Mouse (Mus musculus): ENCODE results near the gene Gm16440. TPM values are rescaled to one million over a fixed set of nuclear protein-coding genes. Genes with fewer than 3 reads are reported as not detected.
"Not testable (repeated sequence)": the region's sequence is repeated elsewhere in the genome, so short reads cannot be mapped to it uniquely, and the experiment has no call there.

Gene Gm16440
- not detected for total RNA-seq (2021)

GRCm38 (mm10) chr14:6390219-6390618 lies at the start of gene Gm16440:
TSS of gene Gm16440 (minus strand) at chr14:6390319.
- DNase-seq: not testable (repeated sequence)

GRCm38 (mm10) chr14:6426766-6427165 lies 36.6 kb upstream of the Gm16440 start:
- peak; percentile 53 for DNase-seq

GRCm38 (mm10) chr14:6426353-6426752 lies 36.2 kb upstream of the Gm16440 start:
- not testable (repeated sequence) for DNase-seq

- not testable (repeated sequence) for DNase-seq
Measured at GRCm38 (mm10) chr14:6412382-6412781, 22.3 kb upstream of the Gm16440 start, which contains the start of gene Gm3591. TSS of gene Gm3591 (minus strand) at chr14:6412482.

- DNase-seq: not testable (repeated sequence)
Measured at GRCm38 (mm10) chr14:6343578-6343977, 46.5 kb downstream of the Gm16440 start, which contains the start of gene Gm3618. TSS of gene Gm3618 (minus strand) at chr14:6343678.

Other genes starting within 250 kb of the Gm16440 start
- 1 to 10 TPM in 1 of 2 experiments, under 1 TPM in 1; 0.74 to 1.7 TPM for gene Gm21560, start 171.0 kb downstream of the Gm16440 start, total RNA-seq (2021)
- gene Gm3411, start 103.1 kb downstream of the Gm16440 start, total RNA-seq (2021): 1 to 10 TPM in 1 of 2 experiments, under 1 TPM in 1; 0.86 to 1.8 TPM
- gene Gm21103, start 85.5 kb downstream of the Gm16440 start, total RNA-seq (2021): not detected
- gene Gm3618, start 46.6 kb downstream of the Gm16440 start, total RNA-seq (2021): not detected
- under 1 TPM; 0.69 to 0.74 TPM for gene Gm3591, start 22.2 kb upstream of the Gm16440 start, total RNA-seq (2021)
- not detected for gene Gm3594, start 54.3 kb upstream of the Gm16440 start, total RNA-seq (2021)
- gene Gm8356, start 147.0 kb upstream of the Gm16440 start, total RNA-seq (2021): under 1 TPM in 1 of 2 experiments, not detected in 1; 0.19 TPM
- under 1 TPM; 0.41 to 0.90 TPM for gene Gm3629, start 200.3 kb upstream of the Gm16440 start, total RNA-seq (2021)
- gene Gm3460, start 232.1 kb upstream of the Gm16440 start, total RNA-seq (2021): not detected